Mouse (Mus musculus): ENCODE results near the gene Wasf2. TPM values are rescaled to one million over a fixed set of nuclear protein-coding genes. Genes with fewer than 3 reads are reported as not detected.

The Wasf2 gene
- total and polyA plus RNA-seq, 3 experiments: 14.9 to 59.5 (median 21.7) TPM

DNA sequence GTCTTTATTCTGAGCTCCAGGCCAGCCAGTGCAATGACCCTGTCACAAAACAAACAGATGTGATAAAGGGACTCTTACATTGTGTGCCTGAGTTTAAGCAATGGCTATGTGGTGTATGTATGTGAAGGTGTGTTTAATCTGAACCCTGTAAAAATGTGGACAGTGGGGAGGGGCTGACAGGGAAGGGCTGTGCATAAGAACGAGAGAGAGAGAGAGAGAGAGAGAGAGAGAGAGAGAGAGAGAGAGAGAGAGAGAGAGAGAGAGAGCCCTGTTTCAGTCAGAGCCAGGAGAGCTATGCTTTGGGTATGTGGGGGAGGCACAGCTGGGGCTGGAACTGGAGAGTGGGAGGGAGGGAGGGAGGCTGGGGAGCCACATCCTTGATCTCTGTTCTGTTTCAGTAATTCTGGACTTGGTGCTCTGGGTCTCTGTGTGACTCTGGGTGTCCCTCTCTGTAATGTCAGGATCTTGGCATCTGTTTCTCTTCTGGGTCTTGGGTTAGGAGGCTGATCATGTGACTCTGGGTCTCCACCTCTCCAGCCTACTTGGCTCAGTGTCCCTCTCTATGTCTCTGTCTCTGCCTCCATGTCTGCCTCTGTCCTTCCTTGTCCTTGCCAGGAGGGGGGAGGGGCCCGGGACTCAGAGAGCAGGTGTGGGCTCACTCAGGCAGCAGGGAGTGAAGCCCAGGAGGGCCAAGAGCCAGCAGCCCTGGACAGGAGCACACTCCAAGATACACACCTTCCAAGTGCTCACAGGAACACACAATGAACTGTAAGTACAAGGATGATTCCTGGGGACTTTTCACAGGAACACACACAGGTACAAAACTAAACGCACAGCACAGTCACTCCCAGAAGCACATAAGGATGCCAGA is 46.1 kb upstream of the Wasf2 start:
- no peak overlapping the region for H3K4me3 ChIP-seq (replicated peaks in 1 of 3; ENCODE audit: low read depth in 2 of 3, low read length in 2 of 3, poor library complexity in 1 of 3)
- H3K9me3 ChIP-seq (replicated peaks; ENCODE audit: low read length): no peaks in the 10 kb centered on the region
- no peaks in the 10 kb centered on the region for H3K79me2 ChIP-seq (replicated peaks; ENCODE audit: control insufficient read depth, extremely low read depth, insufficient read depth, poor library complexity, severe bottlenecking)
- peaks cover 20 to 50% of the 10 kb centered on the region in 2 experiments for H3K4me1 ChIP-seq (ENCODE audit: control insufficient read depth in 1 of 2, insufficient read depth in 2 of 2)
- DNase-seq (ENCODE audit: extremely low read depth): no peak
- TF ChIP-seq USF2 (conservative IDR thresholded peaks at IDR 0.05; ENCODE audit: low read depth, low read length): no peak
- TF ChIP-seq CHD2 (IDR thresholded peaks at IDR 0.05; ENCODE audit: low read length): no peak
- dilution Hi-C loops (cut with MboI; ENCODE audit: extremely low pct_ligation_motif_present, extremely low pct_unique_long_range_greater_than_20kb, low sequenced_read_pairs): no loop called here
- no peak overlapping the region for H3K9ac ChIP-seq (ENCODE audit: insufficient read depth, low read depth)
- no peaks in the 10 kb centered on the region for H3K27me3 ChIP-seq (replicated peaks)
- in situ Hi-C loops (cut with MboI; ENCODE audit: low pct_ligation_motif_present, low pct_unique_long_range_greater_than_20kb, low sequenced_read_pairs): loop anchor here (5.0 kb wide), 1 partner anchor 33 kb away; no protein-coding TSS in a partner anchor
- no peak overlapping the region for H3K27ac ChIP-seq (ENCODE audit: insufficient read depth, low read depth)
- no peak overlapping the region for H3K4me2 ChIP-seq (ENCODE audit: insufficient read depth, low read depth, poor library complexity, severe bottlenecking)
- peaks cover 0 to 20% of the 10 kb centered on the region in 2 experiments for H3K36me3 ChIP-seq (replicated peaks in 1 of 2; ENCODE audit: control insufficient read depth in 1 of 2, insufficient read depth in 1 of 2, low read length in 1 of 2)

GRCm38 (mm10) chr4:133085011-133085782 is 45.1 kb upstream of the Wasf2 start:
- H3K36me3 ChIP-seq (replicated peaks in 1 of 2; ENCODE audit: control insufficient read depth in 1 of 2, insufficient read depth in 1 of 2, low read length in 1 of 2): peaks cover 0 to 13% of the 10 kb centered on the region in 2 experiments
- no peaks in the 10 kb centered on the region for H3K9me3 ChIP-seq (replicated peaks; ENCODE audit: low read length)
- dilution Hi-C loops (cut with MboI; ENCODE audit: extremely low pct_ligation_motif_present, extremely low pct_unique_long_range_greater_than_20kb, low sequenced_read_pairs) (no loop called here), in situ Hi-C loops (cut with MboI; ENCODE audit: low pct_ligation_motif_present, low pct_unique_long_range_greater_than_20kb, low sequenced_read_pairs) (no loop called here)
- H3K79me2 ChIP-seq (replicated peaks; ENCODE audit: control insufficient read depth, extremely low read depth, insufficient read depth, poor library complexity, severe bottlenecking): no peaks in the 10 kb centered on the region
- H3K9ac ChIP-seq (ENCODE audit: insufficient read depth, low read depth): no peak overlapping the region
- H3K27ac ChIP-seq (ENCODE audit: insufficient read depth, low read depth): no peak overlapping the region
- peaks cover 19 to 40% of the 10 kb centered on the region in 2 experiments for H3K4me1 ChIP-seq (ENCODE audit: control insufficient read depth in 1 of 2, insufficient read depth in 2 of 2)
- no peaks in the 10 kb centered on the region for H3K27me3 ChIP-seq (replicated peaks)
- TF ChIP-seq KAT2A (IDR thresholded peaks at IDR 0.05; ENCODE audit: insufficient replicate concordance, low read length) (no peak), EP300 (IDR thresholded peaks at IDR 0.05; ENCODE audit: low read length) (no peak), ZNF384 (IDR thresholded peaks at IDR 0.05; ENCODE audit: low read depth, low read length) (no peak), BHLHE40 (IDR thresholded peaks at IDR 0.05; ENCODE audit: low read depth, low read length) (peak; percentile 43; the same call in 1 of the 2 replicates)
- no peak overlapping the region for H3K4me2 ChIP-seq (ENCODE audit: insufficient read depth, low read depth, poor library complexity, severe bottlenecking)
- no peak overlapping the region for H3K4me3 ChIP-seq (replicated peaks in 1 of 3; ENCODE audit: low read depth in 2 of 3, low read length in 2 of 3, poor library complexity in 1 of 3)
- DNase-seq (ENCODE audit: extremely low read depth): no peak

GRCm38 (mm10) chr4:133085783-133086342 is 44.4 kb upstream of the Wasf2 start:
- dilution Hi-C loops (cut with MboI; ENCODE audit: extremely low pct_ligation_motif_present, extremely low pct_unique_long_range_greater_than_20kb, low sequenced_read_pairs): no loop called here
- TF ChIP-seq TBP (conservative IDR thresholded peaks at IDR 0.05; ENCODE audit: low read depth, low read length) (no peak), RAD21 (IDR thresholded peaks at IDR 0.05; ENCODE audit: low read depth, low read length) (no peak), KAT2A (IDR thresholded peaks at IDR 0.05; ENCODE audit: insufficient replicate concordance, low read length) (no peak), CTCF (conservative IDR thresholded peaks at IDR 0.05 in 1 of 2, IDR thresholded peaks at IDR 0.05 in 1 of 2; ENCODE audit: low read depth in 2 of 2, low read length in 2 of 2) (no peak), MEF2A (IDR thresholded peaks at IDR 0.05; ENCODE audit: borderline replicate concordance, low read depth, low read length) (no peak), IRF4 (IDR thresholded peaks at IDR 0.05; ENCODE audit: low read depth, low read length) (no peak), MAX (IDR thresholded peaks at IDR 0.05; ENCODE audit: low read length) (no peak), ZNF384 (IDR thresholded peaks at IDR 0.05; ENCODE audit: low read depth, low read length) (no peak), SIN3A (IDR thresholded peaks at IDR 0.05; ENCODE audit: low read length) (no peak), ELF1 (IDR thresholded peaks at IDR 0.05; ENCODE audit: low read depth, low read length) (no peak), ETS1 (conservative IDR thresholded peaks at IDR 0.05; ENCODE audit: low read depth, low read length) (no peak), CHD2 (IDR thresholded peaks at IDR 0.05; ENCODE audit: low read length) (no peak), ZKSCAN1 (IDR thresholded peaks at IDR 0.05; ENCODE audit: borderline replicate concordance, low read depth, low read length) (no peak), TCF12 (IDR thresholded peaks at IDR 0.05; ENCODE audit: low read depth, low read length) (no peak), ZC3H11A (IDR thresholded peaks at IDR 0.05; ENCODE audit: low read depth, low read length) (no peak), NELFE (IDR thresholded peaks at IDR 0.05; ENCODE audit: low read depth, low read length) (no peak), EP300 (IDR thresholded peaks at IDR 0.05; ENCODE audit: low read length) (no peak), UBTF (IDR thresholded peaks at IDR 0.05; ENCODE audit: low read depth, low read length) (no peak), RCOR1 (conservative IDR thresholded peaks at IDR 0.05; ENCODE audit: low read depth, low read length) (no peak), POLR2A (IDR thresholded peaks at IDR 0.05; ENCODE audit: low read depth, low read length) (no peak)

More at GRCm38 (mm10) chr4:133085783-133086342, 44.4 kb upstream of the Wasf2 start:
- Histone ChIP-seq H3K27ac (ENCODE audit: insufficient read depth, low read depth) (no peak overlapping the region), H3K4me3 (replicated peaks in 1 of 3; ENCODE audit: low read depth in 2 of 3, low read length in 2 of 3, poor library complexity in 1 of 3) (no peak overlapping the region), H3K4me1 (ENCODE audit: control insufficient read depth in 1 of 2, insufficient read depth in 2 of 2) (peaks cover 19 to 43% of the 10 kb centered on the region in 2 experiments), H3K4me2 (ENCODE audit: insufficient read depth, low read depth, poor library complexity, severe bottlenecking) (no peak overlapping the region), H3K9me3 (replicated peaks; ENCODE audit: low read length) (no peaks in the 10 kb centered on the region), H3K36me3 (replicated peaks in 1 of 2; ENCODE audit: control insufficient read depth in 1 of 2, insufficient read depth in 1 of 2, low read length in 1 of 2) (peaks cover 0 to 7% of the 10 kb centered on the region in 2 experiments), H3K27me3 (replicated peaks) (no peaks in the 10 kb centered on the region), H3K79me2 (replicated peaks; ENCODE audit: control insufficient read depth, extremely low read depth, insufficient read depth, poor library complexity, severe bottlenecking) (no peaks in the 10 kb centered on the region), H3K9ac (ENCODE audit: insufficient read depth, low read depth) (no peak overlapping the region)
- DNase-seq (ENCODE audit: extremely low read depth): no peak
- in situ Hi-C loops (cut with MboI; ENCODE audit: low pct_ligation_motif_present, low pct_unique_long_range_greater_than_20kb, low sequenced_read_pairs): no loop called here

Data from CH12.LX (cell line).